Mouse (Mus musculus) cortical plate, adult 2 months (tissue): ENCODE measurements around the gene Bmpr2.

ENCODE experiments used
- CTCF ChIP-seq: fragments of 200-500 bp; IDR thresholded peaks from 2 replicates; pipeline ENCODE4 v1.5.1; 2011; ENCODE audit warnings: mild to moderate bottlenecking, control low read depth, low read length; ENCODE audit not compliant: insufficient read depth; ENCODE audit errors: extremely low read depth
- POLR2A ChIP-seq: fragments of 200-500 bp; IDR thresholded peaks from 2 replicates; pipeline ENCODE4 v1.6.1; 2011; ENCODE audit warnings: mild to moderate bottlenecking, low read length, control low read depth; ENCODE audit not compliant: insufficient read depth; ENCODE audit errors: extremely low read depth

DNA sequence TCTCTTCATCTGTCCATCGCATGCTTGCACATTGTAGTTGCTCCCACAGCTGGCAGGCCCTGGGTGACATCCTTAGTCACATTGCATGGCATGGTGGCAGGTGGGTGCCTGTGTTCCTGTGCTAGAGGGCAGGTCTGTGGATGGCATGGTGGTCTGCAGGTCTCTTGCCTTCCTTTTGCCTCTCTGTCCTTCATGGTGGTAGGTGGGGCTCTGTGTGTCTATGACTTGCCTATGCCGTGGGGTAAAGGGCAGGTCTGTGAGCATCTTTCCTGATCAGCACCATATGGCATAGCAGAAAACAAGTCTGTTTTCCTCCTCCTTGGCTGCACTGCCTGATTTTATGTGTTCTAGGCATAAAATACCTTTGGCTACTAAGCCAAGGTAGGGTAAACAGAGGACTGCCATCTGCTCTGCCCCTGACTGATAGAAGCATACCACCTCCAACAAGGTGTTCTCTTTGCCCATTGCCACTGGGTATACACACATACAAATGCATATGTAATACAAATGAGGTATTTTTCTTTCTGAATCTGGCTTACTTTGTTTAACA is 164.0 kb downstream of the Bmpr2 start:
- TF ChIP-seq POLR2A (no peak), CTCF (no peak)
